Mouse (Mus musculus): ENCODE measurements around the gene Capzb. TPM values are rescaled to one million over a fixed set of nuclear protein-coding genes. Genes with fewer than 3 reads are reported as not detected.

Gene Capzb
- polyA plus RNA-seq, 1 experiment from 2014 or later = 301 TPM

GRCm38 (mm10) chr4:139335507-139335906 is 142.8 kb downstream of the Capzb start:
- peaks cover 0 to 2% of the 10 kb centered on the region in 2 experiments; a peak in 2 of 4 replicates for H3K4me1 ChIP-seq (ENCODE audit: control insufficient read depth in 2 of 2, insufficient read depth in 2 of 2, low read length in 2 of 2)
- no peak overlapping the region for H3K4me3 ChIP-seq (ENCODE audit: control insufficient read depth in 1 of 2, insufficient read depth in 1 of 2, low read depth in 1 of 2, low read length in 2 of 2)
- H3K9me3 ChIP-seq (ENCODE audit: control insufficient read depth, low read length) = no peaks in the 10 kb centered on the region
- no peak overlapping the region for H3K4me2 ChIP-seq (ENCODE audit: low read length)
- H3K36me3 ChIP-seq (ENCODE audit: control insufficient read depth, insufficient read depth, low read length) = no peaks in the 10 kb centered on the region
- WGBS = 32% methylated on average over 7 of the region's 7 CpGs
- no peak; the same call in 1 of the 2 replicates for ATAC-seq (ENCODE audit: insufficient number of reproducible peaks, insufficient read depth, low FRiP score, low read depth)
- H3K27me3 ChIP-seq (ENCODE audit: control insufficient read depth, insufficient read depth, low read length) = peaks cover 8% of the 10 kb centered on the region; the same call in 1 of the 2 replicates
- no peak overlapping the region for H3K9ac ChIP-seq (ENCODE audit: low read length)
- H3K27ac ChIP-seq (replicated peaks in 1 of 2; ENCODE audit: control insufficient read depth in 1 of 2, insufficient read depth in 1 of 2, low read depth in 2 of 2, low read length in 2 of 2) = no peak overlapping the region

GRCm38 (mm10) chr4:139336822-139337483 is 144.3 kb downstream of the Capzb start:
- H3K9me3 ChIP-seq (ENCODE audit: control insufficient read depth, low read length) = no peaks in the 10 kb centered on the region
- peaks cover 8% of the 10 kb centered on the region; the same call in 1 of the 2 replicates for H3K27me3 ChIP-seq (ENCODE audit: control insufficient read depth, insufficient read depth, low read length)
- 17% methylated on average over 24 of the region's 24 CpGs for WGBS
- peaks cover 0 to 2% of the 10 kb centered on the region in 2 experiments; a peak in 2 of 4 replicates for H3K4me1 ChIP-seq (ENCODE audit: control insufficient read depth in 2 of 2, insufficient read depth in 2 of 2, low read length in 2 of 2)
- peak overlapping the region; percentile 57; the same call in 1 of the 2 replicates for H3K9ac ChIP-seq (ENCODE audit: low read length)
- peak overlapping the region; percentile 25 to 36 for H3K4me3 ChIP-seq (ENCODE audit: control insufficient read depth in 1 of 2, insufficient read depth in 1 of 2, low read depth in 1 of 2, low read length in 2 of 2)
- H3K4me2 ChIP-seq (ENCODE audit: low read length) = peak overlapping the region; percentile 72
- ATAC-seq (ENCODE audit: insufficient number of reproducible peaks, insufficient read depth, low FRiP score, low read depth) = peak; percentile 62
- no peaks in the 10 kb centered on the region for H3K36me3 ChIP-seq (ENCODE audit: control insufficient read depth, insufficient read depth, low read length)
- no peak overlapping the region for H3K27ac ChIP-seq (replicated peaks in 1 of 2; ENCODE audit: control insufficient read depth in 1 of 2, insufficient read depth in 1 of 2, low read depth in 2 of 2, low read length in 2 of 2)

- Histone ChIP-seq H3K27me3 (ENCODE audit: control insufficient read depth, insufficient read depth, low read length) (peaks cover 8% of the 10 kb centered on the region; the same call in 1 of the 2 replicates), H3K9me3 (ENCODE audit: control insufficient read depth, low read length) (no peaks in the 10 kb centered on the region), H3K4me3 (ENCODE audit: control insufficient read depth in 1 of 2, insufficient read depth in 1 of 2, low read depth in 1 of 2, low read length in 2 of 2) (no peak overlapping the region), H3K27ac (replicated peaks in 1 of 2; ENCODE audit: control insufficient read depth in 1 of 2, insufficient read depth in 1 of 2, low read depth in 2 of 2, low read length in 2 of 2) (no peak overlapping the region), H3K9ac (ENCODE audit: low read length) (no peak overlapping the region), H3K36me3 (ENCODE audit: control insufficient read depth, insufficient read depth, low read length) (no peaks in the 10 kb centered on the region), H3K4me2 (ENCODE audit: low read length) (no peak overlapping the region), H3K4me1 (ENCODE audit: control insufficient read depth in 2 of 2, insufficient read depth in 2 of 2, low read length in 2 of 2) (peaks cover 0 to 2% of the 10 kb centered on the region in 2 experiments; a peak in 2 of 4 replicates)
- ATAC-seq (ENCODE audit: insufficient number of reproducible peaks, insufficient read depth, low FRiP score, low read depth) = no peak
- WGBS = 39% methylated on average over 33 of the region's 33 CpGs
Measured at GRCm38 (mm10) chr4:139338145-139338544, 145.4 kb downstream of the Capzb start.

GRCm38 (mm10) chr4:139340835-139341234 is 148.1 kb downstream of the Capzb start:
- Histone ChIP-seq H3K36me3 (ENCODE audit: control insufficient read depth, insufficient read depth, low read length) (peaks cover 6% of the 10 kb centered on the region), H3K9me3 (ENCODE audit: control insufficient read depth, low read length) (no peaks in the 10 kb centered on the region), H3K4me2 (ENCODE audit: low read length) (no peak overlapping the region), H3K9ac (ENCODE audit: low read length) (no peak overlapping the region), H3K27me3 (ENCODE audit: control insufficient read depth, insufficient read depth, low read length) (peaks cover 8% of the 10 kb centered on the region; the same call in 1 of the 2 replicates), H3K27ac (replicated peaks in 1 of 2; ENCODE audit: control insufficient read depth in 1 of 2, insufficient read depth in 1 of 2, low read depth in 2 of 2, low read length in 2 of 2) (no peak overlapping the region), H3K4me1 (ENCODE audit: control insufficient read depth in 2 of 2, insufficient read depth in 2 of 2, low read length in 2 of 2) (peaks cover 0 to 2% of the 10 kb centered on the region in 2 experiments; a peak in 1 of 4 replicates), H3K4me3 (ENCODE audit: control insufficient read depth in 1 of 2, insufficient read depth in 1 of 2, low read depth in 1 of 2, low read length in 2 of 2) (no peak overlapping the region)
- WGBS = 67% methylated on average over 4 of the region's 4 CpGs
- ATAC-seq (ENCODE audit: insufficient number of reproducible peaks, insufficient read depth, low FRiP score, low read depth) = no peak

Small RNA genes lying within 50 kb of the gene (microRNA-seq; reads per million reads assigned to microRNA genes)
- gene Gm24245 = 0.84 reads per million
- not detected for gene Gm25732

Other genes starting within 250 kb of the Capzb start
- not detected in 2 replicates for gene Rnf186, start 225.8 kb upstream of the Capzb start, polyA plus RNA-seq (2014; fragmentation: Nextera tagmentation; extraction: Ambion mirVana)
- 4.8 and 5.7 TPM in 2 replicates for gene Tmco4, start 220.0 kb upstream of the Capzb start, polyA plus RNA-seq (2014; fragmentation: Nextera tagmentation; extraction: Ambion mirVana)
- gene Htr6, start 117.3 kb upstream of the Capzb start, polyA plus RNA-seq (2014; fragmentation: Nextera tagmentation; extraction: Ambion mirVana) = not detected in 2 replicates
- gene Nbl1, start 99.9 kb upstream of the Capzb start, polyA plus RNA-seq (2014; fragmentation: Nextera tagmentation; extraction: Ambion mirVana) = 13.0 and 15.1 TPM in 2 replicates
- 761 and 765 TPM in 2 replicates for gene Minos1, start 61.8 kb upstream of the Capzb start, polyA plus RNA-seq (2014; fragmentation: Nextera tagmentation; extraction: Ambion mirVana)
- 8.0 and 8.3 TPM in 2 replicates for gene Pqlc2, start 117.8 kb downstream of the Capzb start, polyA plus RNA-seq (2014; fragmentation: Nextera tagmentation; extraction: Ambion mirVana)
- gene Akr7a5, start 117.8 kb downstream of the Capzb start, polyA plus RNA-seq (2014; fragmentation: Nextera tagmentation; extraction: Ambion mirVana) = 61.9 and 62.6 TPM in 2 replicates
- gene Mrto4, start 159.7 kb downstream of the Capzb start, polyA plus RNA-seq (2014; fragmentation: Nextera tagmentation; extraction: Ambion mirVana) = 65.1 and 65.4 TPM in 2 replicates
- 36.6 and 37.7 TPM in 2 replicates for gene Emc1, start 159.7 kb downstream of the Capzb start, polyA plus RNA-seq (2014; fragmentation: Nextera tagmentation; extraction: Ambion mirVana)
- gene Ubr4, start 159.7 kb downstream of the Capzb start, polyA plus RNA-seq (2014; fragmentation: Nextera tagmentation; extraction: Ambion mirVana) = 63.8 and 67.6 TPM in 2 replicates

All from heart, embryonic 14.5 days (tissue).